Mouse (Mus musculus) hindbrain, embryonic 10.5 days (tissue): ENCODE measurements around the gene Olfr519. TPM values are rescaled to one million over a fixed set of nuclear protein-coding genes. Genes with fewer than 3 reads are reported as not detected.
A peak's percentile ranks its signal among the peaks of the same experiment; 100 is the strongest.

Source experiments
- DNase-seq: peaks from one replicate; pipeline ENCODE4 v3.0.0-alpha.2; 2017; ENCODE audit warnings: low spot score
- H3K27ac ChIP-seq: fragments of 300-500 bp; sonication (generic); 2 replicates; pipeline ENCODE4 v1.5.1; 2016; ENCODE audit warnings: mild to moderate bottlenecking, moderate library complexity
- H3K27me3 ChIP-seq: fragments of 300-500 bp; sonication (generic); 2 replicates; pipeline ENCODE4 v1.6.1; 2016; ENCODE audit warnings: mild to moderate bottlenecking; ENCODE audit not compliant: poor library complexity, insufficient read depth, severe bottlenecking
- H3K36me3 ChIP-seq: fragments of 300-500 bp; sonication (generic); 2 replicates; pipeline ENCODE4 v1.6.1; 2016; ENCODE audit warnings: mild to moderate bottlenecking, moderate library complexity
- H3K4me1 ChIP-seq: fragments of 300-500 bp; sonication (generic); replicated peaks from 2 replicates; pipeline ENCODE4 v1.6.1; 2016; ENCODE audit warnings: mild to moderate bottlenecking
- H3K4me3 ChIP-seq: fragments of 300-500 bp; sonication (generic); 2 replicates; pipeline ENCODE4 v1.5.1; 2016; ENCODE audit warnings: mild to moderate bottlenecking, moderate library complexity
- H3K9me3 ChIP-seq: fragments of 300-500 bp; sonication (generic); 2 replicates; pipeline ENCODE4 v1.6.1; 2016; ENCODE audit warnings: mild to moderate bottlenecking, moderate library complexity
- WGBS: fragments of 180-500 bp; shearing (Covaris S2); methylation state at CpG from one replicate; pipeline ENCODE4 v1.1.7; 2016; 5-methylcytosine and 5-hydroxymethylcytosine counted together
- polyA plus RNA-seq: library from polyadenylated mRNA; unstranded; fragments of >200 nt; fragmentation: Nextera tagmentation; extraction: Ambion mirVana; gene quantifications from 2 replicates; pipeline ENCODE4 v1.2.1, GENCODE M21; 2016

The Olfr519 gene
- not detected in 2 replicates for polyA plus RNA-seq

GRCm38 (mm10) chr7:108894320-108894719 lies at the start of gene Olfr519:
Olfr519 (minus strand) TSS chr7:108894420.
- Histone ChIP-seq H3K9me3 (no peaks in the 10 kb centered on the region), H3K4me3 (no peak within 1 kb of the TSS), H3K36me3 (no peaks in the 10 kb centered on the region), H3K4me1 (no peaks in the 10 kb centered on the region), H3K27me3 (no peaks in the 10 kb centered on the region), H3K27ac (no peak within 1 kb of the TSS)
- 89% methylated on average over 5 of the region's 5 CpGs for WGBS
- no peak for DNase-seq

GRCm38 (mm10) chr7:108944002-108944401 lies 49.8 kb upstream of the Olfr519 start:
- peaks cover 7% of the 10 kb centered on the region for H3K27me3 ChIP-seq
- no peak overlapping the region for H3K27ac ChIP-seq
- H3K9me3 ChIP-seq: no peaks in the 10 kb centered on the region
- peaks cover 6% of the 10 kb centered on the region; the same call in 1 of the 2 replicates for H3K4me1 ChIP-seq
- peaks cover 76% of the 10 kb centered on the region for H3K36me3 ChIP-seq
- no peak overlapping the region for H3K4me3 ChIP-seq
- peak; percentile 54 for DNase-seq
- WGBS: 5% methylated on average over 2 of the region's 2 CpGs

DNA sequence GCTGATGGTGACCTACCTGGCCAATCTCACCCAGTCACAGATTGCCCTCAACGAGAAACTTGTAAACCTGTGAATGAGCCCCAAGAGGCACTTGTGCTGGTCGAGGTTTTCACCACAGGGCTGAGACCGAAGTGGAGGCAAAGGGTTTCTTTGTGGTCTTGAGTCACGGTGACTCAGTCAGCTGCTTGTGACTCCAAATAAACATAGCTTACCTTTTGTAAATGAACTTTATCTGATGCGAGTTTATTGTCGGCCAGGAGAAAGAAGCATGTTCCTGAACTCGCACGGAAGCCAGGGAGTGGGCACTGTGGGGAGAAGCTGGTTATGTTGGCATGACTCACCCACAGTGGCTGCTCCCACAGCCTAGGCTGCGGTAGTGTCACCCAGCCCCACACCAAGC lies 47.2 kb upstream of the Olfr519 start:
- no peak for DNase-seq
- H3K4me1 ChIP-seq: no peaks in the 10 kb centered on the region
- H3K27ac ChIP-seq: no peak overlapping the region
- no peak overlapping the region for H3K4me3 ChIP-seq
- H3K9me3 ChIP-seq: no peaks in the 10 kb centered on the region
- WGBS: 93% methylated on average over 9 of the region's 9 CpGs
- peaks cover 98% of the 10 kb centered on the region for H3K36me3 ChIP-seq
- no peaks in the 10 kb centered on the region for H3K27me3 ChIP-seq

DNA sequence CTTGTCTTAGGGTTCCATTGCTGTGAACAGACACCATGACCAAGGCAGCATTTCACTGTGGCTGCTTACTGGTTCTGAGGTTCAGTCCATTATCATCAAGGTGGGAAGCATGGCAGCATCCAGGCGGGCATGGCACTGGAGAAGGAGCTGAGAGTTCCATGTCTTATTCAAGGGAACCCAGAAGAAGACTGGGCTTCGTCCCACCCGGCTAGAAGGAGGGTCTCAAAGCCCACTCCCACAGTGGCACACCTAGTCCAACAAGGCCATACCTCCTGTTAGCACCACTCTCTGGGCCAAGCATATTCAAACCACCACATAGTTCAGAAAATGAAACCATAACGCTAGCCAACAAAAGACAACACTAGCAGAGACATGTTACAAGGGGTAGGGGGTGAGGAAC lies 42.4 kb upstream of the Olfr519 start:
- no peak overlapping the region for H3K27ac ChIP-seq
- peaks cover 61% of the 10 kb centered on the region for H3K36me3 ChIP-seq
- DNase-seq: no peak
- H3K4me1 ChIP-seq: peaks cover 14% of the 10 kb centered on the region
- H3K27me3 ChIP-seq: no peaks in the 10 kb centered on the region
- no peak overlapping the region for H3K4me3 ChIP-seq
- H3K9me3 ChIP-seq: no peaks in the 10 kb centered on the region
- WGBS: 96% methylated on average over 4 of the region's 4 CpGs

DNA sequence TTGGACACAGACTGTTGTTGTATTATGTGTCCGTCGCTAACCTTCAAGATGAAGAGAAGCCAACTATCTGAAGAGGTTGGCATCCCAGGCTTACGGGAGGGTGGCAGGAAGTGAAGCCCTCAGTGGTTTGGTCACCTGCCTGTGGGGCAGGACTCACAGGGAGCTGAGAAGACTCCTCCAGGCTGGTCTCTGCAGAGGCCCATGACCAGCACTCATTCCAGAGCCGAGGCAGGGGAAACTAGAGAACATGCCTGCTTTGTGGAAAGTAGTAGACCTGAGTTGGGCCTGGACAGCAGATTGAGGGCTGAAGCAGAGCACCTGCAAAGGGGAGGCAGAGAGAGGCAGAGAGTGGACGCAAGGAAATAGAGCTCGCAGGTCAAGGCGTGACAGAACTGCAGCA lies 41.2 kb upstream of the Olfr519 start:
- 87% methylated on average over 7 of the region's 7 CpGs for WGBS
- Histone ChIP-seq H3K9me3 (no peaks in the 10 kb centered on the region), H3K36me3 (peaks cover 49% of the 10 kb centered on the region), H3K4me3 (peak overlapping the region; percentile 89), H3K4me1 (peaks cover 14% of the 10 kb centered on the region), H3K27ac (no peak overlapping the region), H3K27me3 (no peaks in the 10 kb centered on the region)
- no peak for DNase-seq

DNA sequence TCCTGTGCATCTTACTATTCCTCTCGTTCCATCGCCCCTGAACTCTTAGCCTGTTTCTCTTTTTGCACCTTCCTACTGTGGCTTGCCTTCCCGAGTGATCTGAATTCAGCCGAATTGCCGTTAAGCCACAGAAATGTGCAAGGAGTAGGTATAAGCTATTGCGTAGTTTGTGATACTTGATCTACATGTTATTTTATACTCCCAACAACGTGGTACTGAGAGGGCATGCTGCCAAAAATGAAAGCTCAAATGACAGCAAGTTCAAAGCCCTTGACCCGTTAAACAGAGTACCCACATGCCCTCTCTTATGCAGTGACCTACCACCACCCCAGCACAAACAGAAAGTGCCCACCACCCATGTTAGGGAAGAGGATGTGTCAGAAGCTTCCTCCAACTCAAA lies 40.6 kb upstream of the Olfr519 start:
- H3K9me3 ChIP-seq: no peaks in the 10 kb centered on the region
- H3K27ac ChIP-seq: peak overlapping the region; percentile 95
- WGBS: 7% methylated on average over 8 of the region's 8 CpGs
- H3K4me3 ChIP-seq: peak overlapping the region; percentile 89
- H3K36me3 ChIP-seq: peaks cover 44% of the 10 kb centered on the region
- H3K4me1 ChIP-seq: peaks cover 14% of the 10 kb centered on the region
- no peak for DNase-seq
- no peaks in the 10 kb centered on the region for H3K27me3 ChIP-seq

DNA sequence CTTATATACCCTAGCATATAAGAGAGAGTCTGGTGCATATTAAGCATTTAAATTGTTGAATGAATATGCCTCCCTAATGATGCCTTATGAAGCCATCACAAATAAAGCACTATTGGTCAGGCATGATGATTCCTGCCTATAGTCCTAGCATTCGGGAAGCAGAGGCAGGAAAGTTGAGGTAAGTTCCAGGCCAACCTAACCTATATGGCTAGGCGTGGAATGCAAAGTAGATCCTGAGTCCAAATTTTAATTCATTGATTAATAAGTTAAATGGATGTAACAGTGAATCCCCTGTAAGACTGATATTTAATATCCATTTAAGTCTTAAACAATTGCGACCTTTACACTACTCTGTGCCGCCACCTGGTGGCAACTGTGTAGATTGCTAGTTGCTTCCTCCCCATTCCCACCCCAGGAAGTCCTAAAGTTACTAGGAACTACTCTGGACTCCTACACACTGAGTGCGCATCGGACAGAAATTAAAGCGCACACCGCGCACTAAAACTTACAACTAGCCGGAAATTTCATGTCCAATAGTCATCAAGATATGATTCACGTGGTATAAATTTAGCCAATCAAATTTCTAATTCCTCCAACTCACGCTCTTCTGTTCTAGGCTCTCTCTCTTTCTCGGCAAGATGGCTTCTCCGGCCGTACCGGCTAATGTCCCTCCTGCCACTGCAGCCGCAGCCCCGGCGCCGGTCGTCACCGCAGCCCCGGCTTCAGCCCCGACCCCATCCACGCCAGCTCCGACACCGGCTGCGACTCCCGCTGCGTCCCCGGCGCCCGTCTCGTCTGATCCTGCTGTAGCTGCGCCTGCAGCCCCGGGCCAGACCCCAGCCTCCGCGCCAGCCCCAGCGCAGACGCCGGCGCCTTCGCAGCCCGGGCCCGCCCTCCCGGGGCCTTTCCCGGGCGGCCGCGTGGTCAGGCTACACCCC lies 39.8 kb upstream of the Olfr519 start, which contains the start of gene Eif3f:
Eif3f (plus strand) TSS at position 624 of the 938 bp plus-strand sequence.
- H3K4me3 ChIP-seq: peak within 1 kb of the TSS; percentile 89
- peak; percentile 92 for DNase-seq
- H3K9me3 ChIP-seq: no peaks in the 10 kb centered on the region
- 2% methylated on average over 50 of the region's 50 CpGs for WGBS
- H3K36me3 ChIP-seq: peaks cover 36% of the 10 kb centered on the region
- H3K27me3 ChIP-seq: no peaks in the 10 kb centered on the region
- H3K4me1 ChIP-seq: peaks cover 14% of the 10 kb centered on the region
- peak within 1 kb of the TSS; percentile 95 for H3K27ac ChIP-seq

DNA sequence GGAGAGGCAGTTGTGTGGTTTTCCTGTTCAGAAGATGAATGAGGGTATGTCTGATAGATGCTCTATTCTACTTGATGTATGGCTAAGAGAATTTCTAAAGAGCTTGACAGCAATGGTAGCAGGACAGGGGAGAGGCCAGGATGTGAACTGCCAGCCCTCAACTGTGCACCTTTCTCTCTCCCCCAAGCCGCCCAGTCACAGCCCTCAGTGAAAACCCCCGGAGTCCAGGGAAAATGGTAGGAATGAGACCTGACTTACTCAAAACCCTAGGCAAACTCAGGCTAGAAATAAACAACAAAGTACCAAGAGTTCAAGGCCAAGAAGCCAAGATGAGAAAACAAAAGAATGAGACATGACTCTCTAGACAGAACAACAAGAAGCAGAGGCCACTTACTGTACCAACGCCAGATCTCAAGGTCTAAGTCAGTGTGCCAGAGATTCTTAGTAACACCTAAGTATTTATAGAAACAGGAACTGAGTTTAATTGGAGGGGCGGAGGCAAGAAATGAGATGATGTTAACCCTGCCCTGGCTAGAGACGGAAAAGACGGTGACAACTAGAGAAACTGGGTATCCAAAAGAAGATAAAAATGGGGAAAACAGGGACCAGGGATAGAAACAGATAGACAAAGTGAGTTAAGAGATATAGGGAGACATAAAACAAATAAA lies 35.6 kb upstream of the Olfr519 start, which contains the start of gene Nlrp10:
Nlrp10 (minus strand) TSS at position 453 of the 668 bp plus-strand sequence.
- no peaks in the 10 kb centered on the region for H3K27me3 ChIP-seq
- H3K9me3 ChIP-seq: no peaks in the 10 kb centered on the region
- no peaks in the 10 kb centered on the region for H3K4me1 ChIP-seq
- H3K27ac ChIP-seq: no peak within 1 kb of the TSS
- no peaks in the 10 kb centered on the region for H3K36me3 ChIP-seq
- no peak for DNase-seq
- H3K4me3 ChIP-seq: no peak within 1 kb of the TSS
- 82% methylated on average over 6 of the region's 6 CpGs for WGBS

DNA sequence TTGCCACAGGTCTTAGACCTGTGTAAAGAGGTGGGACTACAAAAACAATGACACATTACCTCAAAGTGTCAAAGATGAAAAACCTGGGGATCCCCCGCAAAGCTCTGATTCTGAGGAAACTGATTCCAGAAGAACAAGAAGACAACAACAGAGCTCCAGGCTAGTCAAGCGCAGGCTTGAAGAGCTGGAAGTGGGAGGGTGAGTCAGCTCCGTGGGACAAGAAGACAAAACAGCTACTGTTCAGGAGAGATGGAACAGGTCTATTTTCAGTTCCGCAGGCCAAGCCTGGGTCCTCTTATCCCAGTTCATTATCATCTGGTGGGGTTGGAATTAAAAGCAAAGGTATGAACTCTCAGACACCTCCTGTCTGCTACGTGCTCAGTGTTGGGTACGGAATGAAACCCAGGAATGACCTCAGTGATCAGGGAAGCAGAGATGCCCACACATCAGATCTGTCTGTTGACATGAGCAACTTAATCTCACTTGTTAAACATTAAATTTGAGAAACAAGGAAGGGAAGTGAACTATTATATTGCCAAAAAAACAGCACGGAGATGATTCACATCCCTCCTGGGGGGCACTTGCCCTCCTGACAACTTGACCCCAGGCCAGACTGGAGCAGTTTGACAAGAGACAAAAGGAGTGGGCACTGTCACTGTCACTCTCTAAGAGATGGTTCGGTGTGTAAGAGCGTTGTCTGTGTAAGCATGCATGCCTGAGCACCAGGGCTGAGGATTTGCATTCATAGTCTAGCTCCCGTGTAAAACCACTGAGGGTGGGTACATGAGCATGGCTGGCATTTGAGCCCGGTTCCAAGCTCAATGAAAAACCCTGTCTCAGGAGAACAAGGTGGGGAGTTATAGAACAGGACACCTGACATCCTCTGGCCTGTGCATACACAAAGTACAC lies 34.3 kb upstream of the Olfr519 start:
- 81% methylated on average over 11 of the region's 11 CpGs for WGBS
- H3K4me3 ChIP-seq: no peak overlapping the region

GRCm38 (mm10) chr7:108927043-108927442 lies 32.8 kb upstream of the Olfr519 start:
- no peak overlapping the region for H3K4me3 ChIP-seq
- 78% methylated on average over 4 of the region's 4 CpGs for whole genome bisulfite sequencing
- no peak overlapping the region for H3K27ac ChIP-seq
- H3K4me1 ChIP-seq: no peaks in the 10 kb centered on the region
- DNase-seq: no peak
- H3K36me3 ChIP-seq: no peaks in the 10 kb centered on the region
- no peaks in the 10 kb centered on the region for H3K27me3 ChIP-seq
- no peaks in the 10 kb centered on the region for H3K9me3 ChIP-seq

More for the DNA sequence above, 34.3 kb upstream of the Olfr519 start:
- Histone ChIP-seq H3K27ac (no peak overlapping the region), H3K9me3 (no peaks in the 10 kb centered on the region), H3K27me3 (no peaks in the 10 kb centered on the region), H3K36me3 (no peaks in the 10 kb centered on the region), H3K4me1 (no peaks in the 10 kb centered on the region)
- DNase-seq: no peak

- DNase-seq: no peak
- no peaks in the 10 kb centered on the region for H3K27me3 ChIP-seq
- no peak overlapping the region for H3K4me3 ChIP-seq
- H3K4me1 ChIP-seq: no peaks in the 10 kb centered on the region
- no peak overlapping the region for H3K27ac ChIP-seq
- 78% methylated on average over 2 of the region's 2 CpGs for WGBS
- H3K36me3 ChIP-seq: no peaks in the 10 kb centered on the region
- H3K9me3 ChIP-seq: no peaks in the 10 kb centered on the region
These were observed 9.7 kb upstream of the Olfr519 start for GRCm38 (mm10) chr7:108903969-108904368.

DNA sequence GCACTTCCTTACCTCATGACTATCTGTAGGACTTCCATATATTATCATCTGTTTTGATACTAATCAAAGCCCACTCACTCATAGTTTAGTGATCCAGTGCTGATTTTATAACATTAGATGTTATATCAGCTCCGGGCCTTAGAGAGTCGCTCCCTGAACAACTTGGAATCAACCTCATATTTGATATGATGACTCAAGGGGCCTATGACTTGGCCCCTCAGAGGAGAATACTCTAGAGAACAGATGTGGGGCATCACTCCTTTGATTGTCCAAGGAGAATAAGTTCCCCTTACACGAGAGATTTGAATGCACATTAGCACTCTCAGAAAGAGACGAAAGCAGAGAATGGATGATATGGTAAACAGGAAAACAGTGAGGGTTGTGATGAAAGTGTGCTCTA lies 9.3 kb downstream of the Olfr519 start, which contains the start of gene Olfr518:
Olfr518 (minus strand) TSS at position 101 of the 400 bp plus-strand sequence.
- Histone ChIP-seq H3K4me1 (no peaks in the 10 kb centered on the region), H3K27ac (no peak within 1 kb of the TSS), H3K36me3 (no peaks in the 10 kb centered on the region), H3K9me3 (no peaks in the 10 kb centered on the region), H3K4me3 (no peak within 1 kb of the TSS), H3K27me3 (no peaks in the 10 kb centered on the region)
- no peak for DNase-seq
- WGBS: 81% methylated on average over 4 of the region's 4 CpGs
